Mouse (Mus musculus): ENCODE measurements at regions not wholly inside any gene's neighbourhood (a gene's known extent, or its start where the extent isn't known, plus 50 kb on each side); places are given as distances from the start of the nearest gene placed in this dataset.

GRCm38 (mm10) chr7:25988322-25988721, 73.0 kb upstream of the Cyp2b13 start:
- TF ChIP-seq SRF (IDR thresholded peaks at IDR 0.05; ENCODE audit: control insufficient read depth, insufficient read length, low read depth) (no peak), USF1 (IDR thresholded peaks at IDR 0.05; ENCODE audit: low read depth) (no peak)
